Mouse (Mus musculus) limb, embryonic 15.5 days (tissue): ENCODE data around the gene Rrad. TPM values are rescaled to one million over a fixed set of nuclear protein-coding genes. Genes with fewer than 3 reads are reported as not detected.
A peak's percentile ranks its signal among the peaks of the same experiment; 100 is the strongest.

Source experiments
- ATAC-seq: fragments of 200-750 bp; cut with Nextera tagmentation; 2 replicates; pipeline ENCODE4 v1.8.0; 2017; ENCODE audit warnings: low read depth, moderate TSS enrichment; ENCODE audit not compliant: insufficient number of reproducible peaks, low FRiP score, low TSS enrichment
- H3K27ac ChIP-seq: fragments of 300-500 bp; sonication (generic); 2 replicates; pipeline ENCODE4 v1.5.1; 2015; ENCODE audit warnings: moderate library complexity, mild to moderate bottlenecking, inconsistent platforms
- H3K27me3 ChIP-seq: fragments of 300-500 bp; sonication (generic); 2 replicates; pipeline ENCODE4 v1.6.1; 2015; ENCODE audit warnings: inconsistent platforms
- H3K36me3 ChIP-seq: fragments of 300-500 bp; sonication (generic); 2 replicates; pipeline ENCODE4 v1.6.1; 2015; ENCODE audit warnings: inconsistent platforms
- H3K4me1 ChIP-seq: fragments of 300-500 bp; sonication (generic); 2 replicates; pipeline ENCODE4 v1.6.1; 2015; ENCODE audit warnings: inconsistent platforms
- H3K4me2 ChIP-seq: fragments of 300-500 bp; sonication (generic); 2 replicates; pipeline ENCODE4 v1.6.1; 2015; ENCODE audit warnings: mild to moderate bottlenecking, inconsistent platforms
- H3K4me3 ChIP-seq: fragments of 300-500 bp; sonication (generic); 2 replicates; pipeline ENCODE4 v1.5.1; 2015; ENCODE audit warnings: mild to moderate bottlenecking, inconsistent platforms
- H3K9ac ChIP-seq: fragments of 300-500 bp; sonication (generic); 2 replicates; pipeline ENCODE4 v1.6.1; 2015; ENCODE audit warnings: inconsistent platforms
- H3K9me3 ChIP-seq: fragments of 300-500 bp; sonication (generic); 2 replicates; pipeline ENCODE4 v1.6.1; 2016; ENCODE audit warnings: inconsistent platforms
- WGBS: fragments of 180-500 bp; shearing (Covaris S2); methylation state at CpG from one replicate; pipeline ENCODE4 v1.1.7; 2015; 5-methylcytosine and 5-hydroxymethylcytosine counted together
- polyA plus RNA-seq: library from polyadenylated mRNA; unstranded; fragments of >200 nt; fragmentation: Nextera tagmentation; extraction: Ambion mirVana; gene quantifications from 2 replicates; pipeline ENCODE4 v1.2.1, GENCODE M21; 2015

Gene Rrad
- polyA plus RNA-seq, 1 experiment from 2014 or later = 25.9 TPM

DNA sequence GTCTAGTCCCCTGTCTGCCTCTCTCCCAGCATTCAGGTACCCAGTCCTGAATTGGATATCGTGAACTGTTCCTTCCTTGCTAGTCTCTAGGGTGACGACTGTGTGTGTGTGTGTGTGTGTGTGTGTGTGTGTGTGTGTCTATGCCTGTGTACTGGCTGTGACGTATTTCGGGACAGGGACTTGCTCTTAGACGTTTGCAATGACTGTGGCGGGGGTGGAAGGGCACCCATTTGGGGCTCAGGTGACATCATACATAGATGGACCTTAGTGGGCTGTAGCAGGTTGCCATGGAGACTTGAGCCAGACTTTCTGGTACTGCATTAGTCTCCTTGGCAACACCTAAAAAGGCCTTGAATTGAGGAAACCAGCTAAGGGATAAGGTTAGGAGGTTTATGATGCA, 1.4 kb upstream of the Rrad start:
- no peaks in the 10 kb centered on the region for H3K9me3 ChIP-seq
- peaks cover 12% of the 10 kb centered on the region for H3K27me3 ChIP-seq
- no peak overlapping the region for H3K4me3 ChIP-seq
- H3K36me3 ChIP-seq = peaks cover 14% of the 10 kb centered on the region
- ATAC-seq = no peak
- WGBS = 64% methylated on average over 6 of the region's 6 CpGs
- no peak overlapping the region for H3K4me2 ChIP-seq
- peaks cover 22% of the 10 kb centered on the region for H3K4me1 ChIP-seq
- H3K9ac ChIP-seq = no peak overlapping the region
- 0 out of 2 replicates have a peak overlapping the region, but pooled peaks have one; percentile 61 for H3K27ac ChIP-seq

DNA sequence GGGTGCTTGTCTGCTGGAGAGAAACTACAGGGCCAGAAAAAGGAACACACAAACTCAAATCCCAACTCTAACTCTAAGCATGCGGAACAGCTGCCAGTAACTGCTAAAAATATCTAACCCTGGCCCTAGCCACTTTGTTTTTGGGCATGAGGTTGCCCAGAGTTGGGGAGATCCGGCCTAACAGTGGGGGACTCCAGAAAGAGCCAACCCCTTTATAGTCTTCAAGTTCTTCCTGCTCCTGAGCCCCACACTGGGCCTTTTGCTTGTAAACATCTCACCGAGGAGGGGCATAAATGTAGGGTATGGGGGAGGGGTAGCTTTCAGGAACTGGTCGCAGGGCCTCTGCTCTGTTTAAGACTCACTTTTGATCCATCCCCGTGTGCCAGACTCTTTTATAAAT, 848 bp upstream of the Rrad start:
- Histone ChIP-seq H3K27ac (peak overlapping the region; percentile 61), H3K9me3 (no peaks in the 10 kb centered on the region), H3K4me1 (peaks cover 22% of the 10 kb centered on the region), H3K36me3 (peaks cover 14% of the 10 kb centered on the region), H3K4me2 (peak overlapping the region; percentile 58), H3K27me3 (peaks cover 12% of the 10 kb centered on the region), H3K4me3 (peak overlapping the region; percentile 40; the same call in 1 of the 2 replicates), H3K9ac (no peak overlapping the region)
- WGBS = 18% methylated on average over 5 of the region's 5 CpGs
- ATAC-seq = no peak

DNA sequence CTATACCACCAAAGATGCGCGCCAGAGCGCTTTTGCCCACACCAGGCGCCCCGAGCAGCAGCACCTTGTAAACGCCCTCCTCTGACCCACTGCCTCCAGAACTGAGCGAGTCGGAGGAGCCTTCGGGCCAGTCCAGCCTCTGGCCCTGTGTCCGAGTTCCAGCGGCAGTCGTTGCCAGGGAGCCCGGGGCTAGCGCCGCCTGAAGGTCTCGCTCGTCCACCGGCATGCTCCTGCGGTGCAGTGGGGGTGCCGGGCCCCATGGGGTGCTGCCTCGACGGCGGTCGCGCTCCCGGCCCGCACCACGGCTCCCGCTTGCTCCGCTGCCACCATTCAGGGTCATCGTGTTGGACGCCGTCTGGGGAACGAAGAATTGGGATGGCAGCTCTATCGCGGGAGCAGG, 553 bp downstream of the Rrad start:
- H3K4me3 ChIP-seq = peak overlapping the region; percentile 40
- H3K4me2 ChIP-seq = peak overlapping the region; percentile 58
- ATAC-seq = no peak
- peak overlapping the region; percentile 23; the same call in 1 of the 2 replicates for H3K9ac ChIP-seq
- no peaks in the 10 kb centered on the region for H3K9me3 ChIP-seq
- peaks cover 8% of the 10 kb centered on the region for H3K36me3 ChIP-seq
- H3K27me3 ChIP-seq = peaks cover 12% of the 10 kb centered on the region
- H3K4me1 ChIP-seq = peaks cover 22% of the 10 kb centered on the region
- WGBS = 1% methylated on average over 36 of the region's 36 CpGs
- peak overlapping the region; percentile 14; the same call in 1 of the 2 replicates for H3K27ac ChIP-seq

DNA sequence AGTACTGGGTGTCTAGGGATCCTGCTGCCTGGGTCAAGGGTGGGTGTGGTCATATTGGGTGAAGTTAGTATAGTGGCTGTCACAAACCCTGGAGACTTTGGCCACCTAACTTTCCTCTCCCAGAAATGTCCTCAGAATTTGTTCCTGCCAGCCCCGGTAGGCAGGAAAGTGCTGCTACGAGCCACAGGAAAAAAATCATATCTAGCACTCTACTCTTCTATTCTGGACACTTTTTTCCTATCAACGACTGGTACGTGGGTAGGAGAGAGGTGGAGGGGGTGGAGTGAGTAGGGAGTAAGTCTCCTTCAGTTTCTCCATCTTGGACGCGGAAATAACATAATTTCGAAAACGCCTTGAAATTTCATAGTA, 1.0 kb downstream of the Rrad start:
- H3K9ac ChIP-seq = peak overlapping the region; percentile 23; the same call in 1 of the 2 replicates
- no peaks in the 10 kb centered on the region for H3K9me3 ChIP-seq
- peaks cover 12% of the 10 kb centered on the region for H3K27me3 ChIP-seq
- peaks cover 4% of the 10 kb centered on the region; the same call in 1 of the 2 replicates for H3K36me3 ChIP-seq
- peak overlapping the region; percentile 40 for H3K4me3 ChIP-seq
- 32% methylated on average over 8 of the region's 8 CpGs for WGBS
- ATAC-seq = no peak
- no peak overlapping the region for H3K27ac ChIP-seq
- peak overlapping the region; percentile 58 for H3K4me2 ChIP-seq
- peaks cover 22% of the 10 kb centered on the region for H3K4me1 ChIP-seq

DNA sequence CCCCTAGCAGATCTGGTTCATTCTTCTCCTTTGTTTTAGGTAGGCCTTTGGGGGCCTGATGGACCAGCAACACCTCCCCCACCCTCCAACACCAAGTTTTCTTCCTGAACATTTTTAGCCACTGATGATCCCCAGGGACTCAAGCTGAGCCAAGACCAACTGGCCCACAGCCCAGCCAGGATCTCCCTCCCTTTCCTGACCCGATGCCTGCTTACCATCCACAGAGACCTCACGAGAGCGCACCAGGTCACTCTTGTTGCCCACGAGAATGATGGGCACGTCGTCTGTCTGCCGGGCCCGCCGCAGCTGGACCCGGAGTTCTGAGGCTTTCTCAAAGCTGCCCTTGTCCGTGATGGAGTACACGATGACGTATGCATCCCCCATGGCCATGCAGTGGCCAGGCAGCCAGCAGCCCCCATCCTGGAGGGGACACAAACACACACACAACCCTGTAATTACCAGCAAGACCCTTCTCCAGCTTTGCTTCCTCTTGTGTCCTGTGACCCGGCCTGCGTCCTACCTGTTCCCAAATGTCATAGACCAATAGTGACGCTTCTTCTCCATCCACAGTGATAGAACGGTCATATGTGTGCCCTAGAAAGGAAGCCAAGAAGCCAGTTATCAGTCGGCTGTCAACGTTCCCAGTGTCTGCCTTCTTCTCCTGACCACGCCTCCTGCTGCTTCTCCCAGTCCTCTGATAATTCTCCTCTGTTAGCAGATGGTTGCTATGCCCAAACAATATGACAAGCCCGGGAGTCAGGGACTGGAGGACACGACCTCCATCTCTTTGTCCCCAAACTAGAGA, 1.6 kb downstream of the Rrad start:
- Histone ChIP-seq H3K4me1 (peaks cover 22% of the 10 kb centered on the region), H3K27ac (no peak overlapping the region), H3K36me3 (no peaks in the 10 kb centered on the region; the same call in 1 of the 2 replicates), H3K4me2 (peak overlapping the region; percentile 20), H3K4me3 (peak overlapping the region; percentile 8), H3K9me3 (no peaks in the 10 kb centered on the region), H3K27me3 (peaks cover 12% of the 10 kb centered on the region), H3K9ac (no peak overlapping the region)
- 67% methylated on average over 19 of the region's 22 CpGs for WGBS
- ATAC-seq = no peak

DNA sequence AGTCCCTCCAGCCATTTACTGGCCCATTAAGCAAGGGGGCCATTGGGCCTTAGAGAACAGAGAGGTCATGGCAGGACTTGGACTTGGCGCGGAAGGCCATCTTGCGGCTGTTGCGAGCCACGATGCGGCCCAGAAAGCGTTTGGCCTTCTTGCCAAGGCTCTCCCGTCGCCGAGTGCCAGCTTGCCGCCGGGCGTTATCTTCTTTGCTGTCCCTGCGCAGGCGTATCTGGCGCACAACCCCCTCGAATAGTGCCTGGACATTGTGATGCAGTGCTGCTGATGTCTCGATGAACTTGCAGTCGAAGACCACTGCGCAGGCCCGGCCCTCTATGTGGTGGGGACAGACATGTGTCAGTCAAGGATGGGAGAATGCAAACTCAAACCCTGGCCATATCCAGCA, 2.7 kb downstream of the Rrad start:
- no peak for ATAC-seq
- no peaks in the 10 kb centered on the region; the same call in 1 of the 2 replicates for H3K36me3 ChIP-seq
- no peak overlapping the region for H3K27ac ChIP-seq
- H3K9me3 ChIP-seq = no peaks in the 10 kb centered on the region
- no peak overlapping the region for H3K4me3 ChIP-seq
- H3K27me3 ChIP-seq = peaks cover 12% of the 10 kb centered on the region
- H3K4me1 ChIP-seq = peaks cover 22% of the 10 kb centered on the region
- WGBS = 96% methylated on average over 21 of the region's 21 CpGs
- no peak overlapping the region for H3K9ac ChIP-seq
- no peak overlapping the region for H3K4me2 ChIP-seq

DNA sequence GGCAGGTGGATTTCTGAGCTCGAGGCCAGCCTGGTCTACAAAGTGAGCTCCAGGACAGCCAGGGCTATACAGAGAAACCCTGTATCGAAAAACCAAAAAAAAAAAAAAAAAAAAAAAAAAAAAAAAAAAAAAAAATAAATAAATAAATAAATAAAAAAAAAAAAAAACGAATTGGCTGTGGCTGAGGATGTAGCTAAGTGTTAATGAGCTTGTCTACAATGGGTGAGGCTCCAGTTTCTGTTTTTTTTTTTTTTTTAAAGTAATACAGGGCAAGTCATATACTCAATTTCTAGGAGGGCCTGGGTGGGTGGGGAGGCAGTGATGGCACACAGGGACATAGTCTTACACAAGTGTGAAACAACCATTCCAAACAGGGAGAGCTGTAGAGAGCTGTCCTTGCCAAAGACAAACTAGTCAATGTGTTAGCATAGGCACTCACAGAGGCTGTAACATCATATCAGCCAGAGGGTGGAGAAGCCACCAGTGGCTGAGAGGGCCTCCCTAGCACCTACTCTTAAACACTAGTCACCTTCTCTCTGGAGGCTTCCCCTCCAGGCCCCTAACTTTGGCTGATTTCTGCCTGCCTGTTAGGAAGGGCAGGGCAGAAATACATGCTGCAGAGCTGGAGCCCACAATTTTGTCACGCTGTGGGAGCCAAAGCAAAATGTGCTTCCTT, 3.9 kb downstream of the Rrad start:
- no peak for ATAC-seq
- H3K9me3 ChIP-seq = no peaks in the 10 kb centered on the region
- no peak overlapping the region for H3K4me3 ChIP-seq
- H3K4me1 ChIP-seq = peaks cover 20% of the 10 kb centered on the region
- WGBS = 73% methylated on average over 4 of the region's 4 CpGs
- H3K9ac ChIP-seq = no peak overlapping the region
- no peak overlapping the region for H3K27ac ChIP-seq
- no peaks in the 10 kb centered on the region; the same call in 1 of the 2 replicates for H3K36me3 ChIP-seq
- no peak overlapping the region for H3K4me2 ChIP-seq
- H3K27me3 ChIP-seq = peaks cover 12% of the 10 kb centered on the region

DNA sequence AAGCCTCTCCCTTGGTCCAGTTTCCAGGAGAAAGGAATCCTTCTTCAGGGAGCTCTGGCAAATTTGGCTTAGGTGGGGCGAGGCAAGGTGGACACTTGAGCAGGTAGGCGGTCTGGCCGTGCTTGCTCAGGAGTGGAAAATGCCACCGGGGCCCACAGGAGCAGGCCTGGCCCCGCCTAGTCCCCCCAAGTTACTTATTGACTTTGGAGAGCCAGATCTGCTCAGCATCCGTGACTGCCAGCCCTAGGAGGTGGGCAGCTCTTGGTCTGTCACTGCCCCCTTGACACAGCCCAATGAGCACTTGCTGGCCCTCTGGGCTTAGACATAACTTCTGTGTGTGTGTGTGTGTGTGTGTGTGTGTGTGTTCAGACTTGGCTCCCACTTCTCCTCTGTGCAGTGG, 7.0 kb downstream of the Rrad start, which contains the start of gene Cdh16:
Gene Cdh16, minus strand, starts transcription at position 236 of the 400 bp plus-strand sequence.
- H3K4me2 ChIP-seq = no peak within 1 kb of the TSS
- H3K4me3 ChIP-seq = no peak within 1 kb of the TSS
- H3K9me3 ChIP-seq = no peaks in the 10 kb centered on the region
- WGBS = 85% methylated on average over 6 of the region's 6 CpGs
- H3K27me3 ChIP-seq = no peaks in the 10 kb centered on the region
- no peak within 1 kb of the TSS for H3K27ac ChIP-seq
- no peaks in the 10 kb centered on the region for H3K36me3 ChIP-seq
- 0 out of 2 replicates have a peak, but pooled peaks cover 1% of the 10 kb centered on the region for H3K4me1 ChIP-seq
- no peak for ATAC-seq
- H3K9ac ChIP-seq = no peak within 1 kb of the TSS

DNA sequence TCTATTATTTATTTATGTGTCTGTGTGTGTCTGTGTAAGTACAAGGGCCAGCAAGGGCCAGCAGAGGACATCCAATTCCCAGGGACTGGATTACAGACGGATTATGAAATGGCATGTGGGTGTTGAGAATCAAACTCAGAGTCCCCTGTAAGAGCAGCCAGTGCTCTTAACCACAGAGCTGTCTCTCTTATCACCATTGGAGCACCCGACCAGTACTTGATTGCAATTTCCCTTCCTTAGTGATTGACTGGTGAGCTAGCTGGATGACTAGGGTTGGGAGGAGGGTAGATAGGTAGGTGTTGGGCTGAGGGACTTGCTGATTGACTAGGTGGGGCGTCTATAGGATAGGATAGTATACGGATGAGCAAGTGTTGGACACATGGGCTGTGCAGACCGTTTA, 10.4 kb downstream of the Rrad start:
- Histone ChIP-seq H3K4me1 (no peaks in the 10 kb centered on the region), H3K27me3 (no peaks in the 10 kb centered on the region), H3K9ac (no peak overlapping the region), H3K9me3 (no peaks in the 10 kb centered on the region), H3K36me3 (no peaks in the 10 kb centered on the region), H3K4me2 (no peak overlapping the region), H3K27ac (no peak overlapping the region), H3K4me3 (no peak overlapping the region)
- no peak for ATAC-seq
- WGBS = 75% methylated on average over 5 of the region's 5 CpGs

DNA sequence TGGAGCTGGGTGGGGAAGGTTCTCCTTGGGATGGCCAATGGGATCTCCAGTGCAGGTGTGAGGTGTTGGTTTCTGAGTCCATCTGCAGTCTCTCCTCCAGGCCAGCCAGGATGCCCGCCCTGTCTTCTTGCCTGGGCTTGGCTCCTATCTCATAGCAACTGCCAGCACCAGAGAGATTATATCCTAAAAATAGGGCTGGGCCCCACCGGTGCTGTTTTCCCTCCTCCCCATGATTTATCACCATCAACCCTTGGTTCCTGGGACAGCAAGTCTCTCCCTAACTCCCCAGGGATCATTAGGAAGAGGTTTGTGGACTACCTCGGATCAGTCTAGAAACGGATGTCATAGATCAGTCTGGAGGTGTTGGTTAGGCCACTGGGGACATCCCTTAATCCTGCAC, 18.0 kb downstream of the Rrad start:
- Histone ChIP-seq H3K9me3 (no peaks in the 10 kb centered on the region), H3K36me3 (no peaks in the 10 kb centered on the region), H3K4me1 (no peaks in the 10 kb centered on the region), H3K27me3 (no peaks in the 10 kb centered on the region), H3K4me2 (no peak overlapping the region), H3K9ac (no peak overlapping the region), H3K4me3 (no peak overlapping the region), H3K27ac (no peak overlapping the region)
- no peak for ATAC-seq
- 64% methylated on average over 4 of the region's 4 CpGs for WGBS

DNA sequence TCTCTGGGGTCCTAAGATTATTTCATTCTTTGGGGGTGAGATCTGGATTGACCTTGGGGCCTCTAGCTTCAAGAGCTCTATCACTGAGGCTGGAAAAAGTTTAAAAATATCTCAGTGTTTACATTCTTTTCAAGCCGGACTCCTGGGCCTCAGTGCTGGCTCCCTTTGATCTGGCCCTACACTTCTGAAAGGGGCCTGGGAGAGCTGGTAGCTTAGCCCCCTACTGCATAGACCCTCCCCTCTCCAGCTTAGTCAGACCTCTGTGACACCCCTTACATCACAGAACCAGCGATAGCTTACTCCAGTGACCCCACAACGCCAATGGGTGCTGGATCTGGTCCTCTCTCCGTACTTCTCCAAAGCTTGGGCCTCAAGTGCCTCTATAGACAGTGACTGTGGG, 19.5 kb downstream of the Rrad start:
- H3K27me3 ChIP-seq = no peaks in the 10 kb centered on the region
- no peak overlapping the region for H3K4me2 ChIP-seq
- H3K4me1 ChIP-seq = 0 out of 2 replicates have a peak, but pooled peaks cover 2% of the 10 kb centered on the region
- no peak for ATAC-seq
- H3K9me3 ChIP-seq = no peaks in the 10 kb centered on the region
- WGBS = 67% methylated on average over 4 of the region's 4 CpGs
- no peak overlapping the region for H3K27ac ChIP-seq
- H3K4me3 ChIP-seq = no peak overlapping the region
- no peaks in the 10 kb centered on the region for H3K36me3 ChIP-seq
- H3K9ac ChIP-seq = no peak overlapping the region

DNA sequence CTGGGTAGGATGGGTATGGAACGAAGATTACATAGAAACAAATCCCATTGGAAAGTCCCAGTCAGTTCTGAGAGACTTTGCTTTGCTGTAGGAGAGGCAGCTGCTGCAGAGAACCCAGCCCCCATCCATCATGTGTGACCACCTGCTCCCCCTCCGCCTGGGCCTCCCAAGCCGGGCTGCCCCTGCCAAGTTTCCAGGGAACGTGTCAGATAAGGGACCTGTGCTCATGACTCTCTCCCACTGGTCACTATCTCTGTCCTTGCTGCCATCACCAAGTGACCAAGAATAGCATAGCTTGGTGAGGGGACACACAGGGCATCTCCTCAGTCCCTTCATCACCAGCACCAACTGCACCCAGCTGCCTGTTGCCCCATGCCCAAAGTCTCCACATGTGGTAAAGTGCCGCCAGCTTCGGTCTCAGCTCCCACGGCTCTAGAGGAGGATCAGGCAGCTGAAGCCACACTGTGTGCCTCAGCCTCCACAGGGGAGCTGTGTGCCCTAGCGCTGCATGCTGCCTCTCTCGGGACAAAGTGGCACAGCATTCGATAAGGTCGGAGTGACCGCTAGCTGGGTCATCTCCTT, 20.9 kb downstream of the Rrad start:
- no peak for ATAC-seq
- H3K4me1 ChIP-seq = peaks cover 14% of the 10 kb centered on the region; the same call in 1 of the 2 replicates
- no peak overlapping the region; the same call in 1 of the 2 replicates for H3K27ac ChIP-seq
- no peaks in the 10 kb centered on the region for H3K9me3 ChIP-seq
- H3K36me3 ChIP-seq = no peaks in the 10 kb centered on the region
- H3K27me3 ChIP-seq = no peaks in the 10 kb centered on the region
- H3K4me2 ChIP-seq = no peak overlapping the region
- 79% methylated on average over 12 of the region's 12 CpGs for WGBS
- no peak overlapping the region for H3K9ac ChIP-seq
- H3K4me3 ChIP-seq = no peak overlapping the region
